Mouse (Mus musculus): ENCODE data around the gene Ppp1cc. TPM values are rescaled to one million over a fixed set of nuclear protein-coding genes. Genes with fewer than 3 reads are reported as not detected.

Ppp1cc gene
- total RNA-seq, 2 experiments from 2014 or later: 216 to 217 TPM

DNA sequence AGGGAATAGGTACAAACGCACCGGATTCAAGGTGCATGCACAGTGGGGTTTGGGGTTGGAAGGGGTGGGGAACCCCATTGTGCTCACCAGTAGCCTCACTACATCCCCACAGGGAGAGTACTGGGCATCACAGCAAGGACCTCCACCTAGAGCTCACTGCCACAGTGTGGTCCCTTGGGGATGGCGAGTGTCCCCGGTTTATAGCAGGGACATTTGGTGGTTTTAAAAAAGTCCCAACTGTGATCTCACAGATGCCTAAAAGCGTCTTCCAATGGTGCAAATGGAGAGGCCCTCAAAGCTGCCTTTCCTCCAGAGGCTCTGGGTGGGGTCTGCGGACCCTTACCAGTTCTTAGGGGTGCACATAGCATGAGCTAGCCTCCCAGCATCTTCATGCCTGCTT, 55.8 kb downstream of the Ppp1cc start:
- DNase-seq: no peak

DNA sequence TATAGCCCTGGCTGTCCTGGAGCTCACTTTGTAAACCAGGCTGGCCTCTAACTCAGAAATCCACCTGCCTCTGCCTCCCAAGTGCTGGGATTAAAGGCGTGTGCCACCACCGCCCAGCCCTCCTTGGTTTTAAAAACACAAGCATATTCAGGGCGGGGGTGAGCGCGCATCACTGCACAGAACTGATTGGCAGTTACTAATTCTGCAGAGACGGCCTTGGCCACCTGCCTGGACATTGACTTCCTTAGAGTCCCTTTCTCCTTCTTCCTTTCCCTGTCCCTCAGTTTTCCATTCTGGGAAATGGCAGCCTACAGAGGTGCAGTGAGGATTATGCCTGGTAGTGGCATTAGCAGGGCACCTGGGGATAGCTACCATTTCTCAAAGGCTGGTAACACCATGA, 59.6 kb downstream of the Ppp1cc start:
- DNase-seq: no peak

DNA sequence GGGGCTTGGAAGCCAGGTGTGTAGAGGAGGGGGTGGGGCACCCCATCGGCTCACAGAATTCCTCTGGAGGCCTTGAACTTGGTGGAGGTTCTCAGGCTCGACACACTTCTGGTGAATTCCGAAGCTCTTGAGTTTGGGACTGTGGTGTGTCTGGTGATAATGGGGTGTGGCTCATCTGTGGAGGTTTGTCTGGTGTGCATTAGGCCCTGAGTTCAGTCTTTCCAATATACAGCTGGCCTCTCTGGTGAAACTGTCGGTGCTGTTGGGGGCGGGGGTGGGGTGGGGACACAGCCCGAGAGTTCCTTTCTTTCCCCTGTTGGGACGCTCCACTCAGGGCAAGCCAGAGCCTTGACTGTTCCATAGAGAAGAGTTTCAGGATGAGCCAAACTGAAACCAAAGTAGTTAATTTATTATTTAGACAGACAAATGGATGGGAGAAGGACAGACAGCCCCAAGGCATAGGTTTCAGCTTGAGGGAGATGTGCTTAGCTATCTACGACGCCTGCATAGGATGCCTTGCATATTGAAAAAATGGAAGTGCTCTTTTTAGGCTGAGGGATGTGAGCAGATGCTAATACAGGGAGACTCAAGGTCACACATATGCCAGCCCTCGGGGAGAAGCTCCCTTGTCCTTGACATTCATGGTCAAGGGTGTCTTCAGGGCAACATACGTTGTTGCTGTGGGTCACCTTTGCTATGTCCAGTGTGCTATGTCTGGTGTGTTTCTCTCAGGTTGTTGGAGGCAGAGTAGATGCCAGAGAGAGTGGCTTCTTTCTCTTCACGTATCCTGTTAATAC, 60.2 kb downstream of the Ppp1cc start:
- no peak for DNase-seq

DNA sequence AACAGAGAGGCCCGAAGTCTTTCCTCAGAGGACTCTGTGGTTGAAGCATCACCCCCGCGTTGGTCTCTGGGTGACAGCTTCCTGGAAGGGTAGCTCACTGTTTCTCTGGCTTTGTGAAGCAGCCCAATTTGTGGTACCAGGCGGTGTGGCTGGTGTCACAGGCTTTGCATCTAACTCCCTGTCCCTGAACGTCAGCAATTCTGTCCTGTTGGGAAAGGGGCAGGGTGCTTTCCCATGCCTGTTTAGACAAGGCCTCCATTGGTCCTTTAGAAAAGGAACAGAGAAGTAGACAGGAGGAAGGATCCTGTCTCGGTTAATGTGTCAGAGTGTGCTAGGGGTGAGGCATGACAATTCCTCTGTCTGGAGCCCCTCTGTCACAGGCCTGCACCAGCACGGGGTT, 60.9 kb downstream of the Ppp1cc start:
- DNase-seq: no peak

GRCm38 (mm10) chr5:122219655-122220629, 61.9 kb downstream of the Ppp1cc start:
- no peak for DNase-seq

DNA sequence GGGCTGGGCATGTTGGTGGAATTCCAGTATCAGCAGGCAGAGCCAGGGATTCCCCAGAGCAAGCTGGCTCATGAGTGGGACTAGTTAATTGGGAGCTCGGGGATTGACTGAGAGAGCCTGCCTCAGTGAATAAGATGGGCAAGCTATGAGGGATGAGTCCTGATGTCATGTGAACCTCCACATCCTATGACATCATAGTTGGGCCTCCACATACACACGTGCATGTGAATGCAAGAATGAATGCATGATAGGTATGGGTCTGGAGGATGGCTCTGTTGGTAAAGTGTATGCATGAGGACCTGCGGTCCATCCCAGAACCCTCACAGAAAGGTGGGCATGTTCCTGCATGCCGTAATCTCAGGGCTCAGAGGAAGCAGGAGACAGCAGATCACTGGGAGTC, 63.0 kb downstream of the Ppp1cc start:
- no peak for DNase-seq

DNA sequence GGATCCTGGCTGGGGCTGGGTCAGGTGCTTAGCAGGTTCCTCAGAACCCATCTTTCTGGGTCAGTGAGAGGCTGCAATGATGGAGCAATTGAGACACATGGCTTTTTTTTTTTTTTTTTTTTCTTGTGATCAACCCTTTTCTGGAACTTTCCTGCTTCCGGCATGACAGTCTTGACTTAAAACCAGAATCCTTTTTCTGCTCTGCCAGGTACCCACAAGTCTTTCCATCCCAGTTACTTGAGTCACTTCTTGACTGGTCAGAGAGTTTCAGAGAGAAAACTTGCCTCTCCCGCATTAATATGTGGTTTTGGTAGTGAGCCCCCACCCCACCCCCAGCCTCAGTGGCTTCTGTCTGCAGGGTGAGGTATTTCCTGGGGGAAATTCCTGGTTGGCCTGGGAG, 66.2 kb downstream of the Ppp1cc start:
- no peak for DNase-seq

Other genes with a start within 250 kb of the Ppp1cc start
- 10 to 100 TPM; 12.2 to 13.6 TPM for gene Cux2, start 108.2 kb upstream of the Ppp1cc start, total RNA-seq (2021)
- over 10,000 TPM; 18,495 to 19,403 TPM for gene Myl2, start 57.3 kb upstream of the Ppp1cc start, total RNA-seq (2021)
- gene Ccdc63, start 17.5 kb upstream of the Ppp1cc start, total RNA-seq (2021): under 1 TPM in 1 of 2 experiments, not detected in 1; 0.36 TPM
- gene Hvcn1, start 48.5 kb downstream of the Ppp1cc start, total RNA-seq (2021): 1 to 10 TPM; 1.9 to 2.0 TPM
- 1 to 10 TPM; 6.0 to 6.1 TPM for gene Tctn1, start 106.2 kb downstream of the Ppp1cc start, total RNA-seq (2021)
- 10 to 100 TPM; 44.0 to 47.2 TPM for gene Pptc7, start 126.1 kb downstream of the Ppp1cc start, total RNA-seq (2021)
- gene Rad9b, start 196.0 kb downstream of the Ppp1cc start, total RNA-seq (2021): 1 to 10 TPM; 1.7 to 2.8 TPM
- 100 to 1,000 TPM; 120 to 132 TPM for gene Vps29, start 196.1 kb downstream of the Ppp1cc start, total RNA-seq (2021)
- gene Gpn3, start 213.6 kb downstream of the Ppp1cc start, total RNA-seq (2021): 10 to 100 TPM; 20.5 to 21.5 TPM
- 10 to 100 TPM; 21.9 to 24.1 TPM for gene Fam216a, start 214.1 kb downstream of the Ppp1cc start, total RNA-seq (2021)
- gene Arpc3, start 233.6 kb downstream of the Ppp1cc start, total RNA-seq (2021): 100 to 1,000 TPM; 138 to 141 TPM